Mouse (Mus musculus): ENCODE data around the gene Arl8a.

DNA sequence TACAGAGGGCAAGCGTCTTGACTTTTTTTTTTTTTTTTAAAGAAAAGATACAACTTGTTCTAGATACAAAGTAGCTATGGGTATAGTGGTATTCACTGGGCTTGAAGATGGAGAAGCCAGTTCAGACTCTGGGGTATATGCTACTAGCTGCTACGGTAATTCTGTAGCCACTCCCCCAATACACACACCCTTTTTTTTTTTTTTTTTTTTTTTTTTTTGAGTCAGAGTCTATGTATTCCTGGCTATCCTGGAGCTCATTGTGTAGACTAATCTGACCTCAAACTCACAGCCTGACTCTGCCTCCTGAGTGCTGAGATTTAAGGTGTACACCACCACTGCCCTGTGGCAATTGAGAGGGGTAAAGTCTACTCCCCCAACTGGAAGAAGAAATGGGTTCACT, 4.2 kb upstream of the Arl8a start:
- TF ChIP-seq POLR2A (IDR thresholded peaks at IDR 0.05; ENCODE audit: borderline replicate concordance, extremely low read depth, low read depth, low read length) (no peak), CTCF (IDR thresholded peaks at IDR 0.05; ENCODE audit: insufficient read depth, low read length) (no peak)

All from lung, adult 2 months (tissue).